Mouse (Mus musculus) MEL (cell line): Measurements from ENCODE around the gene Cdk14. TPM values are rescaled to one million over a fixed set of nuclear protein-coding genes. Genes with fewer than 3 reads are reported as not detected.

Experiments used
- DNase-seq: peaks from one replicate; pipeline ENCODE4 v3.0.0; 2011; ENCODE audit warnings: low read depth, low spot score
- H3K27ac ChIP-seq: 2 replicates; pipeline ENCODE4 v1.5.1; 2012; ENCODE audit warnings: low read depth, mild to moderate bottlenecking, control low read depth, low read length, moderate library complexity; ENCODE audit not compliant: control insufficient read depth
- H3K27me3 ChIP-seq, 2 experiments: fragments of 150-350 bp in 1 of 2; sonication (generic) in 1 of 2; 2 replicates each; pipeline ENCODE4 v1.6.1; 2012; ENCODE audit warnings: low read length in 2 of 2, mild to moderate bottlenecking in 2 of 2, improper control_type of control experiment in 1 of 2, moderate library complexity in 1 of 2; ENCODE audit not compliant: insufficient read depth in 2 of 2, control insufficient read depth in 1 of 2
- H3K36me3 ChIP-seq, 2 experiments: 2 replicates each; pipeline ENCODE4 v1.6.1; 2012 to 2014; ENCODE audit warnings: low read length in 2 of 2, improper control_type of control experiment in 1 of 2, inconsistent platforms in 1 of 2, mild to moderate bottlenecking in 1 of 2; ENCODE audit not compliant: insufficient read depth in 2 of 2, control insufficient read depth in 1 of 2
- H3K4me1 ChIP-seq, 2 experiments: fragments of 150-350 bp in 1 of 2; sonication (generic) in 1 of 2; 2 replicates each; pipeline ENCODE4 v1.6.1; 2012; ENCODE audit warnings: low read length in 2 of 2, improper control_type of control experiment in 1 of 2, mild to moderate bottlenecking in 1 of 2; ENCODE audit not compliant: insufficient read depth in 2 of 2, control insufficient read depth in 1 of 2
- H3K4me3 ChIP-seq, 2 experiments: fragments of 150-350 bp in 1 of 2; sonication (generic) in 1 of 2; 2 replicates each; pipeline ENCODE4 v1.5.1; 2012; ENCODE audit warnings: low read depth in 2 of 2, low read length in 2 of 2, mild to moderate bottlenecking in 2 of 2, moderate library complexity in 2 of 2, control low read depth in 1 of 2, improper control_type of control experiment in 1 of 2; ENCODE audit not compliant: control insufficient read depth in 1 of 2, insufficient read depth in 1 of 2
- H3K79me2 ChIP-seq: 2 replicates; pipeline ENCODE4 v1.6.1; 2012; ENCODE audit warnings: mild to moderate bottlenecking, low read length, moderate library complexity; ENCODE audit not compliant: control insufficient read depth, poor library complexity, insufficient read depth
- H3K9ac ChIP-seq: 2 replicates; pipeline ENCODE4 v1.6.1; 2012; ENCODE audit warnings: low read depth, mild to moderate bottlenecking, control low read depth, low read length, moderate library complexity; ENCODE audit not compliant: control insufficient read depth, poor library complexity, severe bottlenecking
- H3K9me3 ChIP-seq: fragments of 150-350 bp; sonication (generic); replicated peaks from 2 replicates; pipeline ENCODE4 v1.6.1; 2012; ENCODE audit warnings: mild to moderate bottlenecking, low read length, improper control_type of control experiment, moderate library complexity; ENCODE audit not compliant: insufficient read depth
- E2F4 ChIP-seq: IDR thresholded peaks from 2 replicates; pipeline ENCODE4 v1.6.1; 2011; ENCODE audit warnings: low read depth, low read length, improper control_type of control experiment, borderline replicate concordance
- ELF1 ChIP-seq: IDR thresholded peaks from 2 replicates; pipeline ENCODE4 v1.6.1; 2014; ENCODE audit warnings: low read depth, mild to moderate bottlenecking, inconsistent platforms, low read length, improper control_type of control experiment, moderate library complexity
- EP300 ChIP-seq, 2 experiments: IDR thresholded peaks; 2 replicates each; pipeline ENCODE4 v1.6.1; 2011; ENCODE audit warnings: improper control_type of control experiment in 2 of 2, low read length in 2 of 2, low read depth in 1 of 2, mild to moderate bottlenecking in 1 of 2
- ETS1 ChIP-seq: IDR thresholded peaks from 2 replicates; pipeline ENCODE4 v1.6.1; 2012; ENCODE audit warnings: low read depth, mild to moderate bottlenecking, inconsistent platforms, low read length, improper control_type of control experiment, moderate library complexity
- GABPA ChIP-seq: IDR thresholded peaks from 2 replicates; pipeline ENCODE4 v1.6.1; 2012; ENCODE audit warnings: low read depth, mild to moderate bottlenecking, inconsistent platforms, low read length, improper control_type of control experiment, moderate library complexity
- JUND ChIP-seq: IDR thresholded peaks from 2 replicates; pipeline ENCODE4 v1.6.1; 2011; ENCODE audit warnings: low read depth, mild to moderate bottlenecking, improper control_type of control experiment, low read length
- MAFK ChIP-seq: IDR thresholded peaks from 2 replicates; pipeline ENCODE4 v1.6.1; 2011; ENCODE audit warnings: low read depth, mild to moderate bottlenecking, low read length, improper control_type of control experiment, borderline replicate concordance
- MEF2A ChIP-seq: IDR thresholded peaks from 2 replicates; pipeline ENCODE4 v1.6.1; 2014; ENCODE audit warnings: low read depth, mild to moderate bottlenecking, inconsistent platforms, low read length, improper control_type of control experiment; ENCODE audit not compliant: poor library complexity, insufficient replicate concordance, severe bottlenecking; ENCODE audit errors: extremely low read depth
- MXI1 ChIP-seq: IDR thresholded peaks from 2 replicates; pipeline ENCODE4 v1.6.1; 2011; ENCODE audit warnings: mild to moderate bottlenecking, low read depth, low read length, improper control_type of control experiment
- MYB ChIP-seq: IDR thresholded peaks from 2 replicates; pipeline ENCODE4 v1.6.1; 2011; ENCODE audit warnings: mild to moderate bottlenecking, low read depth, low read length, improper control_type of control experiment
- MYC ChIP-seq: IDR thresholded peaks from 2 replicates; pipeline ENCODE4 v1.6.1; 2011; ENCODE audit warnings: low read depth, mild to moderate bottlenecking, low read length, improper control_type of control experiment, moderate library complexity
- NELFE ChIP-seq: IDR thresholded peaks from 2 replicates; pipeline ENCODE4 v1.6.1; 2011; ENCODE audit warnings: low read depth, low read length, improper control_type of control experiment
- POLR2A ChIP-seq, 2 experiments: IDR thresholded peaks; 2 replicates each; pipeline ENCODE4 v1.6.1; 2011 to 2012; ENCODE audit warnings: low read length in 2 of 2, mild to moderate bottlenecking in 2 of 2, control low read depth in 1 of 2, improper control_type of control experiment in 1 of 2, low read depth in 1 of 2, moderate library complexity in 1 of 2; ENCODE audit not compliant: control insufficient read depth in 1 of 2, insufficient read depth in 1 of 2, poor library complexity in 1 of 2
- POLR2AphosphoS2 ChIP-seq: IDR thresholded peaks from 2 replicates; pipeline ENCODE4 v1.6.1; 2011; ENCODE audit warnings: low read length, improper control_type of control experiment
- SMC3 ChIP-seq: IDR thresholded peaks from 2 replicates; pipeline ENCODE4 v1.6.1; 2011; ENCODE audit warnings: low read depth, low read length, improper control_type of control experiment
- TAL1 ChIP-seq: IDR thresholded peaks from 2 replicates; pipeline ENCODE4 v1.6.1; 2012; ENCODE audit warnings: mild to moderate bottlenecking, inconsistent platforms, low read length, moderate library complexity, mixed read lengths
- TBP ChIP-seq: IDR thresholded peaks from 2 replicates; pipeline ENCODE4 v1.8.0; 2011; ENCODE audit warnings: low read depth, low read length, improper control_type of control experiment
- UBTF ChIP-seq: IDR thresholded peaks from 2 replicates; pipeline ENCODE4 v1.6.1; 2012; ENCODE audit warnings: low read depth, mild to moderate bottlenecking, inconsistent platforms, low read length, improper control_type of control experiment, moderate library complexity, borderline replicate concordance; ENCODE audit not compliant: insufficient read depth
- USF1 ChIP-seq: IDR thresholded peaks from 2 replicates; pipeline ENCODE4 v1.6.1; 2014; ENCODE audit warnings: low read depth, mild to moderate bottlenecking, inconsistent platforms, low read length, improper control_type of control experiment, moderate library complexity
- ZC3H11A ChIP-seq: IDR thresholded peaks from 2 replicates; pipeline ENCODE4 v1.6.1; 2012; ENCODE audit warnings: low read depth, mild to moderate bottlenecking, inconsistent platforms, low read length, improper control_type of control experiment
- ZKSCAN1 ChIP-seq: IDR thresholded peaks from 2 replicates; pipeline ENCODE4 v1.6.1; 2012; ENCODE audit warnings: low read depth, mild to moderate bottlenecking, inconsistent platforms, low read length, improper control_type of control experiment, moderate library complexity
- ZNF384 ChIP-seq: IDR thresholded peaks from 2 replicates; pipeline ENCODE4 v1.6.1; 2012; ENCODE audit warnings: low read depth, mild to moderate bottlenecking, inconsistent platforms, low read length, improper control_type of control experiment
- polyA plus RNA-seq, 2 experiments: library from polyadenylated mRNA; stranded (reverse) in 1 of 2; unstranded in 1 of 2; fragments of >175 nt in 1 of 2; fragments of >200 nt in 1 of 2; gene quantifications; 2 replicates each; pipeline versions ENCODE4 v1.2.1 to v1.2.4; 2012; ENCODE audit warnings: low replicate concordance in 2 of 2, low read depth in 1 of 2; ENCODE audit not compliant: insufficient read length in 2 of 2, insufficient read depth in 1 of 2, missing spikeins in 1 of 2
- total RNA-seq: library from RNA; depleted of rRNA; stranded (reverse); fragments of 300-350 nt; gene quantifications from 2 replicates; pipeline ENCODE4 v1.2.3, GENCODE M21; 2012

Gene Cdk14
- total and polyA plus RNA-seq, 3 experiments: not detected

- H3K9me3 ChIP-seq: no peaks in the 10 kb centered on the region
- H3K4me1 ChIP-seq: no peaks in the 10 kb centered on the region
- no peak overlapping the region for H3K9ac ChIP-seq
- no peak overlapping the region for H3K27ac ChIP-seq
- no peaks in the 10 kb centered on the region for H3K36me3 ChIP-seq
- H3K27me3 ChIP-seq: no peaks in the 10 kb centered on the region
- DNase-seq: no peak
- TF ChIP-seq POLR2A (IDR thresholded peaks at IDR 0.05; ENCODE audit: control insufficient read depth in 1 of 2, insufficient read depth in 1 of 2, low read depth in 1 of 2, low read length in 2 of 2, poor library complexity in 1 of 2) (no peak), TBP (no peak), MYC (no peak), ETS1 (no peak), MAFK (no peak), EP300 (IDR thresholded peaks at IDR 0.05; ENCODE audit: low read depth in 1 of 2, low read length in 2 of 2) (no peak), MYB (no peak), UBTF (no peak), NELFE (no peak), SMC3 (no peak)
- no peak overlapping the region for H3K4me3 ChIP-seq
- no peaks in the 10 kb centered on the region for H3K79me2 ChIP-seq
Measured at GRCm38 (mm10) chr5:4887069-4887468, 533.0 kb downstream of the Cdk14 start.

DNA sequence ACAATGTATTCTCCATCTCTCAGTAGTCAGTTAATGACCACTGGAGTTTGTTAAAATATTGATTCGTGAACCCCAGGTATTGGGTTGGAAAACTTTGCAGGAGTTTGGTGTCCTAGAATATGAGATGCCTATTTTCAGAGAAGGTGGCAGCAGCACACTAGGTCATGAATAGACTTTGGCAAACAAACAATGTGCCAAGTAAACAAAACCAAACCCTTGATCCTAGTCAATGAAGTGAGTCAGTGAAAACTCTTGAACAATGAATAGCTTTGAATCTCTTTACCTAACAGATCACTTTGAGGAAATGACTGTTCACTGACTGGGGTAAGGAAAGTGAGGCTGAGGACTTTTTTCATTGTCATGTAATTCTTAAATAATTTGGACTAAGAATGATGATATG, 537.3 kb downstream of the Cdk14 start:
- Histone ChIP-seq H3K4me1 (no peaks in the 10 kb centered on the region), H3K79me2 (no peaks in the 10 kb centered on the region), H3K4me3 (no peak overlapping the region), H3K9ac (no peak overlapping the region), H3K36me3 (no peaks in the 10 kb centered on the region), H3K9me3 (no peaks in the 10 kb centered on the region), H3K27ac (no peak overlapping the region), H3K27me3 (no peaks in the 10 kb centered on the region)
- no peak for DNase-seq
- TF ChIP-seq MYC (no peak), ZNF384 (no peak), UBTF (no peak), POLR2AphosphoS2 (no peak), ZKSCAN1 (no peak), MXI1 (no peak), E2F4 (no peak), ETS1 (no peak), ELF1 (no peak), TAL1 (no peak), ZC3H11A (no peak), EP300 (IDR thresholded peaks at IDR 0.05; ENCODE audit: low read depth in 1 of 2, low read length in 2 of 2) (no peak), USF1 (no peak), JUND (no peak), MEF2A (no peak), GABPA (no peak)
